Comparison of ENCODE assay signal across 29 mouse cellular contexts in the genomic region with DNA sequence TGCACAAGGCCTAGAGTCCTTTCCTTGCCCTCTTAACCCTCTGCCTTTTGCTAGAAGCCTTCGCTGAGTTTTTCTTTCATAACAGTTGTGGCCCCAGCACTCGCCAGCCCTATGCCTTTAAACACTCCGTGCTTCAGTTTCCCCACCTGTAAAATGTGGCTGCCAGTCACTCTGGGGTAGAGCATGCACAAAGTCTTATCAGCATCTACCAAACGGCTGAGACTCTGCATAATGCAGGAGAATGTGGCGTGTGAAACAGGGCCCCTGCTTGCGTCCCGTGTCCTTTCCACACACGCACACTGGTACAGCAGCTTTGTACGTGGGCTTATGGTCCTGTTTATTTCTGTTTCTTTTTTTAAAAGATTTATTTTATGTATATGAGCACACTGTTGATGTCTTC. TPM values are rescaled to one million over a fixed set of nuclear protein-coding genes. Genes with fewer than 3 reads are reported as not detected.
A peak's percentile ranks its signal among the peaks of the same experiment; 100 is the strongest.
DNase-seq lines count a peak whose midpoint lies in the region; ATAC-seq and TF ChIP-seq lines count a peak whose summit lies in the region.
"Had no signal": no experiment of that assay in that cellular context is flagged by ENCODE, and none has a peak within 500 bp of the region (broad histone marks: within the 10 kb centered on the region; RNA-seq: fewer than 3 reads in every experiment).

No protein-coding gene starts in this region.

- H3K9ac ChIP-seq in liver, embryonic 11.5 days (ENCODE audit: low read depth, low read length): no peak overlapping the region
- H3K9ac ChIP-seq in liver, embryonic 13.5 days: no peak overlapping the region
- no peak overlapping the region for H3K9ac ChIP-seq in liver, embryonic 15.5 days
- H3K9ac ChIP-seq in intestine, postnatal 0 days (ENCODE audit: low read depth, low read length): no peak overlapping the region
- H3K9ac ChIP-seq: embryonic facial prominence, embryonic 13.5 days; embryonic facial prominence, embryonic 15.5 days; forebrain, embryonic 12.5 days had no signal

- no peaks in the 10 kb centered on the region; the same call in 1 of the 2 replicates for H3K4me1 ChIP-seq in liver, embryonic 11.5 days (replicated peaks; ENCODE audit: control insufficient read depth, insufficient read depth, low read length)
- H3K4me1 ChIP-seq in liver, embryonic 13.5 days (replicated peaks): peaks cover 14% of the 10 kb centered on the region
- peaks cover 9% of the 10 kb centered on the region for H3K4me1 ChIP-seq in liver, embryonic 15.5 days (replicated peaks)
- no peaks in the 10 kb centered on the region for H3K4me1 ChIP-seq in intestine, postnatal 0 days (replicated peaks; ENCODE audit: control insufficient read depth, insufficient read depth, low read length)
- H3K4me1 ChIP-seq in hindbrain, embryonic 10.5 days (replicated peaks): peaks cover 9% of the 10 kb centered on the region
- H3K4me1 ChIP-seq: embryonic facial prominence, embryonic 13.5 days; embryonic facial prominence, embryonic 15.5 days; forebrain, embryonic 12.5 days had no signal

- H3K27me3 ChIP-seq in liver, embryonic 11.5 days (replicated peaks; ENCODE audit: control insufficient read depth, insufficient read depth, low read length): no peaks in the 10 kb centered on the region
- no peaks in the 10 kb centered on the region for H3K27me3 ChIP-seq in liver, embryonic 13.5 days
- no peaks in the 10 kb centered on the region for H3K27me3 ChIP-seq in liver, embryonic 15.5 days
- H3K27me3 ChIP-seq in intestine, postnatal 0 days (replicated peaks; ENCODE audit: control insufficient read depth, insufficient read depth, low read length): no peaks in the 10 kb centered on the region
- H3K27me3 ChIP-seq in hindbrain, embryonic 10.5 days (ENCODE audit: insufficient read depth, poor library complexity, severe bottlenecking): no peaks in the 10 kb centered on the region
- H3K27me3 ChIP-seq: CH12.LX; embryonic facial prominence, embryonic 13.5 days; embryonic facial prominence, embryonic 15.5 days; forebrain, embryonic 12.5 days; Patski had no signal

- peak overlapping the region; percentile 45; the same call in 1 of the 2 replicates for H3K27ac ChIP-seq in liver, embryonic 11.5 days (ENCODE audit: low read depth, low read length)
- H3K27ac ChIP-seq in liver, embryonic 13.5 days: peak overlapping the region; percentile 23; the same call in 1 of the 2 replicates
- H3K27ac ChIP-seq in liver, embryonic 15.5 days (replicated peaks): no peak overlapping the region
- no peak overlapping the region for H3K27ac ChIP-seq in intestine, postnatal 0 days (ENCODE audit: low read depth, low read length)
- no peak overlapping the region for H3K27ac ChIP-seq in hindbrain, embryonic 10.5 days
- H3K27ac ChIP-seq: embryonic facial prominence, embryonic 13.5 days; embryonic facial prominence, embryonic 15.5 days; forebrain, embryonic 10.5 days; forebrain, embryonic 12.5 days had no signal

- ATAC-seq in liver, embryonic 11.5 days (replicated peaks; ENCODE audit: low FRiP score): peak; percentile 73
- ATAC-seq in liver, embryonic 13.5 days (ENCODE audit: low read depth): peak; percentile 75
- ATAC-seq in liver, embryonic 15.5 days (ENCODE audit: insufficient read depth): peak; percentile 51; the same call in 1 of the 2 replicates
- peak; percentile 66; the same call in 1 of the 2 replicates for ATAC-seq in megakaryocyte progenitor cell, adult 5-6 weeks (replicated peaks; ENCODE audit: poor library complexity)
- ATAC-seq in intestine, postnatal 0 days: no peak
- ATAC-seq: activated CD4-positive, CD25-positive, alpha-beta regulatory T cell, adult 4 months; CD4-positive, CD25-positive, alpha-beta regulatory T cell, adult 4 months; forebrain, embryonic 14.5 days; Patski had no signal

- no peak for TF ChIP-seq CTCF in intestine, postnatal 0 days (IDR thresholded peaks at IDR 0.05; ENCODE audit: low read depth)

- H3K9me3 ChIP-seq in liver, embryonic 11.5 days (ENCODE audit: control insufficient read depth, low read length): no peaks in the 10 kb centered on the region
- no peaks in the 10 kb centered on the region for H3K9me3 ChIP-seq in liver, embryonic 13.5 days (replicated peaks)
- H3K9me3 ChIP-seq in liver, embryonic 15.5 days (replicated peaks): no peaks in the 10 kb centered on the region
- H3K9me3 ChIP-seq in intestine, postnatal 0 days (ENCODE audit: control insufficient read depth): no peaks in the 10 kb centered on the region
- H3K9me3 ChIP-seq in hindbrain, embryonic 10.5 days: no peaks in the 10 kb centered on the region
- H3K9me3 ChIP-seq: embryonic facial prominence, embryonic 13.5 days; embryonic facial prominence, embryonic 15.5 days; forebrain, embryonic 10.5 days; forebrain, embryonic 12.5 days; G1E had no signal

- 71% methylated on average over 9 of the region's 9 CpGs for WGBS in liver, embryonic 11.5 days
- WGBS in liver, embryonic 13.5 days (ENCODE audit: insufficient replicate concordance): 35% methylated on average over 9 of the region's 9 CpGs
- WGBS in liver, embryonic 15.5 days (ENCODE audit: insufficient replicate concordance): 32% methylated on average over 9 of the region's 9 CpGs
- WGBS in intestine, postnatal 0 days: 93% methylated on average over 9 of the region's 9 CpGs
- 95% methylated on average over 9 of the region's 9 CpGs for WGBS in hindbrain, embryonic 10.5 days

- peaks cover 23% of the 10 kb centered on the region for H3K36me3 ChIP-seq in liver, embryonic 11.5 days (ENCODE audit: control insufficient read depth, insufficient read depth, low read length)
- peaks cover 71% of the 10 kb centered on the region for H3K36me3 ChIP-seq in liver, embryonic 13.5 days
- H3K36me3 ChIP-seq in liver, embryonic 15.5 days (replicated peaks): peaks cover 51% of the 10 kb centered on the region
- H3K36me3 ChIP-seq in intestine, postnatal 0 days (ENCODE audit: control insufficient read depth, insufficient read depth): peaks cover 62% of the 10 kb centered on the region
- peaks cover 96% of the 10 kb centered on the region for H3K36me3 ChIP-seq in hindbrain, embryonic 10.5 days

- H3K4me3 ChIP-seq in liver, embryonic 11.5 days (ENCODE audit: low read depth, low read length): no peak overlapping the region
- no peak overlapping the region for H3K4me3 ChIP-seq in liver, embryonic 13.5 days (replicated peaks)
- no peak overlapping the region for H3K4me3 ChIP-seq in liver, embryonic 15.5 days (replicated peaks)
- H3K4me3 ChIP-seq in intestine, postnatal 0 days (ENCODE audit: low read depth, low read length): no peak overlapping the region
- H3K4me3 ChIP-seq in hindbrain, embryonic 10.5 days: no peak overlapping the region
- H3K4me3 ChIP-seq: embryonic facial prominence, embryonic 13.5 days; embryonic facial prominence, embryonic 15.5 days; erythroblast, embryonic 14.5 days; forebrain, embryonic 10.5 days; forebrain, embryonic 12.5 days had no signal

- no peak for DNase-seq in liver, embryonic 11.5 days (ENCODE audit: low spot score)
- no peak for DNase-seq in liver
- no peak for DNase-seq in liver, embryonic 13.5 days
- DNase-seq in hindbrain, embryonic 10.5 days (ENCODE audit: low spot score): no peak
- no peak for DNase-seq in cerebellum, adult 11 months
- DNase-seq: adrenal gland, adult 8-10 months; adrenal gland, postnatal 14 days; adrenal gland, postnatal 36 days; B cell, adult 2 months; cerebellum, adult 18-20 months; cerebellum, adult 8-10 months; cerebellum, postnatal 14 days; cerebellum, postnatal 36 days; embryo, embryonic 11 days had no signal

- no peak overlapping the region for H3K4me2 ChIP-seq in liver, embryonic 11.5 days
- no peak overlapping the region for H3K4me2 ChIP-seq in liver, embryonic 13.5 days
- no peak overlapping the region for H3K4me2 ChIP-seq in liver, embryonic 15.5 days
- H3K4me2 ChIP-seq in intestine, postnatal 0 days (replicated peaks; ENCODE audit: low read depth): no peak overlapping the region
- H3K4me2 ChIP-seq: embryonic facial prominence, embryonic 13.5 days; embryonic facial prominence, embryonic 15.5 days; forebrain, embryonic 12.5 days had no signal

RNA-seq across cellular contexts. Expression of a gene that starts 10.1 kb away (rescaled TPM):
- polyA plus RNA-seq in liver, embryonic 11.5 days (2014; fragmentation: Nextera tagmentation; extraction: Ambion mirVana): 41.7 and 42.7 TPM in 2 replicates
- polyA plus RNA-seq in liver, embryonic 13.5 days (2015; fragmentation: Nextera tagmentation; extraction: Ambion mirVana): 15.6 and 16.1 TPM in 2 replicates
- 17.4 and 20.3 TPM in 2 replicates for polyA plus RNA-seq in liver, embryonic 15.5 days (2015; fragmentation: Nextera tagmentation; extraction: Ambion mirVana)
- 9.0 and 13.1 TPM in 2 replicates for total RNA-seq in megakaryocyte progenitor cell, adult 5-6 weeks (2015)
- 19.2 and 23.4 TPM in 2 replicates for total RNA-seq in megakaryocyte progenitor cell, adult 5-6 weeks (2017)
- 10.9 and 11.7 TPM in 2 replicates for polyA plus RNA-seq in intestine, postnatal 0 days (2015; fragmentation: Nextera tagmentation; extraction: Ambion mirVana)
- polyA plus RNA-seq in hindbrain, embryonic 10.5 days (2016; fragmentation: Nextera tagmentation; extraction: Ambion mirVana): 54.8 and 82.1 TPM in 2 replicates

RNA-seq across cellular contexts. Expression of a gene that starts 13.4 kb away (rescaled TPM):
- polyA plus RNA-seq in liver, embryonic 11.5 days (2014; fragmentation: Nextera tagmentation; extraction: Ambion mirVana): 107 and 128 TPM in 2 replicates
- polyA plus RNA-seq in liver, embryonic 13.5 days (2015; fragmentation: Nextera tagmentation; extraction: Ambion mirVana): 21.8 and 22.5 TPM in 2 replicates
- polyA plus RNA-seq in liver, embryonic 15.5 days (2015; fragmentation: Nextera tagmentation; extraction: Ambion mirVana): 17.5 and 21.1 TPM in 2 replicates
- not detected in 2 replicates for total RNA-seq in megakaryocyte progenitor cell, adult 5-6 weeks (2015)
- total RNA-seq in megakaryocyte progenitor cell, adult 5-6 weeks (2017): not detected in 2 replicates
- 117 and 138 TPM in 2 replicates for polyA plus RNA-seq in intestine, postnatal 0 days (2015; fragmentation: Nextera tagmentation; extraction: Ambion mirVana)
- polyA plus RNA-seq in hindbrain, embryonic 10.5 days (2016; fragmentation: Nextera tagmentation; extraction: Ambion mirVana): 307 and 334 TPM in 2 replicates
- total RNA-seq: CH12.LX; common myeloid progenitor, adult 5-6 weeks; G1E had no signal
- polyA plus RNA-seq: activated CD4-positive, CD25-positive, alpha-beta regulatory T cell, adult 4 months; CD4-positive, CD25-positive, alpha-beta regulatory T cell, adult 4 months; G1E had no signal

RNA-seq across cellular contexts. Expression of a gene that starts 35.8 kb away (rescaled TPM):
- polyA plus RNA-seq in liver, embryonic 11.5 days (2014; fragmentation: Nextera tagmentation; extraction: Ambion mirVana): 339 and 355 TPM in 2 replicates
- 242 TPM in 2 replicates for polyA plus RNA-seq in liver, embryonic 13.5 days (2015; fragmentation: Nextera tagmentation; extraction: Ambion mirVana)
- polyA plus RNA-seq in liver, embryonic 15.5 days (2015; fragmentation: Nextera tagmentation; extraction: Ambion mirVana): 192 and 196 TPM in 2 replicates
- total RNA-seq in megakaryocyte progenitor cell, adult 5-6 weeks (2015): 160 and 167 TPM in 2 replicates
- total RNA-seq in megakaryocyte progenitor cell, adult 5-6 weeks (2017): 91.4 and 129 TPM in 2 replicates
- 588 and 627 TPM in 2 replicates for polyA plus RNA-seq in intestine, postnatal 0 days (2015; fragmentation: Nextera tagmentation; extraction: Ambion mirVana)
- 412 and 491 TPM in 2 replicates for polyA plus RNA-seq in hindbrain, embryonic 10.5 days (2016; fragmentation: Nextera tagmentation; extraction: Ambion mirVana)

Comparison
In these comparisons a context has a peak if more than half of its experiments do, and no peak if none do; other contexts are left out.
1. H3K27ac ChIP-seq: peak in liver, embryonic 11.5 days (single experiment) and liver, embryonic 13.5 days (single experiment); none in liver, embryonic 15.5 days (single experiment), intestine, postnatal 0 days (single experiment) and hindbrain, embryonic 10.5 days (single experiment).